Mouse (Mus musculus): ENCODE data around the gene Polr3h. TPM values are rescaled to one million over a fixed set of nuclear protein-coding genes. Genes with fewer than 3 reads are reported as not detected.
A peak's percentile ranks its signal among the peaks of the same experiment; 100 is the strongest.
"Not testable (repeated sequence)": the region's sequence is repeated elsewhere in the genome, so short reads cannot be mapped to it uniquely, and the experiment has no call there.

The Polr3h gene
- total RNA-seq, 2 experiments from 2014 or later, result 47.4 to 50.7 TPM

GRCm38 (mm10) chr15:81917621-81918463 lies 8.2 kb downstream of the Polr3h start:
- peak in 1 of 2 experiments; percentile 84 for DNase-seq (ENCODE audit: low spot score in 2 of 2)

GRCm38 (mm10) chr15:81917201-81917600 lies 8.8 kb downstream of the Polr3h start:
- DNase-seq (ENCODE audit: low spot score in 2 of 2), result no peak

- DNase-seq (ENCODE audit: low spot score in 2 of 2), result no peak
Measured at GRCm38 (mm10) chr15:81915663-81916062, 10.4 kb downstream of the Polr3h start.

- no peak for DNase-seq (ENCODE audit: low spot score in 2 of 2)
Measured at GRCm38 (mm10) chr15:81914668-81915067, 11.4 kb downstream of the Polr3h start.

GRCm38 (mm10) chr15:81912498-81912897 lies 13.5 kb downstream of the Polr3h start:
- no peak for DNase-seq (ENCODE audit: low spot score in 2 of 2)

- not testable (repeated sequence) for DNase-seq (ENCODE audit: low spot score in 2 of 2)
Measured at GRCm38 (mm10) chr15:81908767-81909166, 17.3 kb downstream of the Polr3h start.

GRCm38 (mm10) chr15:81907953-81908352 lies 18.1 kb downstream of the Polr3h start:
- DNase-seq (ENCODE audit: low spot score in 2 of 2), result no peak

GRCm38 (mm10) chr15:81904939-81905338 lies 21.1 kb downstream of the Polr3h start:
- DNase-seq (ENCODE audit: low spot score in 2 of 2), result peak; percentile 56 to 83

- no peak for DNase-seq (ENCODE audit: low spot score in 2 of 2)
Measured at GRCm38 (mm10) chr15:81898751-81899150, 27.3 kb downstream of the Polr3h start.

- DNase-seq (ENCODE audit: low spot score in 2 of 2), result no peak
Measured at GRCm38 (mm10) chr15:81897607-81898285, 28.3 kb downstream of the Polr3h start.

GRCm38 (mm10) chr15:81896407-81896806 lies 29.6 kb downstream of the Polr3h start:
- no peak for DNase-seq (ENCODE audit: low spot score in 2 of 2)

GRCm38 (mm10) chr15:81894002-81894401 lies 32.0 kb downstream of the Polr3h start:
- no peak for DNase-seq (ENCODE audit: low spot score in 2 of 2)

GRCm38 (mm10) chr15:81891822-81892580 lies 34.0 kb downstream of the Polr3h start:
- DNase-seq (ENCODE audit: low spot score in 2 of 2), result no peak

- DNase-seq (ENCODE audit: low spot score in 2 of 2), result no peak
Measured at GRCm38 (mm10) chr15:81891140-81891802, 34.8 kb downstream of the Polr3h start.

GRCm38 (mm10) chr15:81889175-81889574 lies 36.9 kb downstream of the Polr3h start:
- DNase-seq (ENCODE audit: low spot score in 2 of 2), result no peak

- no peak for DNase-seq (ENCODE audit: low spot score in 2 of 2)
Measured at GRCm38 (mm10) chr15:81886795-81887550, 39.1 kb downstream of the Polr3h start.

- no peak for DNase-seq (ENCODE audit: low spot score in 2 of 2)
Measured at GRCm38 (mm10) chr15:81885418-81885934, 40.6 kb downstream of the Polr3h start.

- no peak for DNase-seq (ENCODE audit: low spot score in 2 of 2)
Measured at GRCm38 (mm10) chr15:81882348-81882747, 43.7 kb downstream of the Polr3h start.

GRCm38 (mm10) chr15:81879531-81880401 lies 46.3 kb downstream of the Polr3h start:
- DNase-seq (ENCODE audit: low spot score in 2 of 2), result peak; percentile 79 to 89

Data from layer of hippocampus, adult 18-20 months (tissue).